ENCODE assay signal across 10 mouse cellular contexts in the genomic region with DNA sequence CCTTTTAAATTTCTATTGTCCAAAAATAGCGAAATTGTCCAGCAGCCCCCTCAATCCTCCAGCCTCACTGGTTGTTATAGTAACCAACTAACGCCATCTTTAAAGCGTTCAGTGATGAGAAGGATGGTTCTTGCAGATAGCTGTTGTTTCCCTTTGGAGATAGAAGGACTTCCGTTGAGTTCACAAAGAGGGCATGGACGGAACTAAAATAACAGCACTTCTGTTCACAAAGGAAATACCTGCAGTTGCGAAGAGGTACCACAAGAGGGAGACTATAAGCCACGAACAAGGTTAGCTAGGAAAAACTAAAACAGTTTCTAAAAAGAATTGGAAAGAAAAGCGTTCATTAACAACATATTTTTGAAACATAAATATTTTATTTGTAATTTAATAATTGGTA.
A peak's percentile ranks its signal among the peaks of the same experiment; 100 is the strongest.
DNase-seq lines count a peak whose midpoint lies in the region; ATAC-seq and TF ChIP-seq lines count a peak whose summit lies in the region.
"Had no signal": no experiment of that assay in that cellular context is flagged by ENCODE, and none has a peak within 500 bp of the region (broad histone marks: within the 10 kb centered on the region; RNA-seq: fewer than 3 reads in every experiment).

No protein-coding gene starts in this region.

- no peak overlapping the region for H3K27ac ChIP-seq in hindbrain, embryonic 10.5 days
- no peak overlapping the region for H3K27ac ChIP-seq in hindbrain, embryonic 12.5 days
- H3K27ac ChIP-seq in cerebellum, adult 2 months (ENCODE audit: insufficient read depth, low read length) = no peak overlapping the region
- no peak overlapping the region for H3K27ac ChIP-seq in midbrain, embryonic 16.5 days (ENCODE audit: low read length)
- H3K27ac ChIP-seq in thymus, adult 2 months (ENCODE audit: control insufficient read depth, insufficient read depth, low read length) = no peak overlapping the region
- H3K27ac ChIP-seq: limb, embryonic 12.5 days; stomach, embryonic 15.5 days had no signal

- H3K36me3 ChIP-seq in hindbrain, embryonic 10.5 days = no peaks in the 10 kb centered on the region
- no peaks in the 10 kb centered on the region for H3K36me3 ChIP-seq in hindbrain, embryonic 12.5 days
- no peaks in the 10 kb centered on the region for H3K36me3 ChIP-seq in midbrain, embryonic 16.5 days (ENCODE audit: control insufficient read depth, insufficient read depth, low read length)
- no peaks in the 10 kb centered on the region for H3K36me3 ChIP-seq in thymus, adult 2 months (ENCODE audit: control insufficient read depth, insufficient read depth, low read length)
- H3K36me3 ChIP-seq: limb, embryonic 12.5 days; stomach, embryonic 15.5 days had no signal

- no peak overlapping the region for H3K4me2 ChIP-seq in hindbrain, embryonic 12.5 days (replicated peaks)
- H3K4me2 ChIP-seq in midbrain, embryonic 16.5 days (ENCODE audit: low read length) = no peak overlapping the region
- H3K4me2 ChIP-seq: limb, embryonic 12.5 days; stomach, embryonic 15.5 days had no signal

- DNase-seq in hindbrain, embryonic 10.5 days (ENCODE audit: low spot score) = peak; percentile 39
- DNase-seq in ES-CJ7 (ENCODE audit: low read depth, low spot score) = peak; percentile 74
- DNase-seq in cerebellum, adult 2 months = peak in 1 of 2 experiments; percentile 35
- peak; percentile 55 to 81 for DNase-seq in frontal cortex, postnatal 36 days (ENCODE audit: low spot score in 2 of 2)
- peak; percentile 58 to 68 for DNase-seq in layer of hippocampus, postnatal 10 days (ENCODE audit: low spot score in 2 of 2)
- DNase-seq in thymus, adult 2 months = peak; percentile 65

- WGBS in hindbrain, embryonic 10.5 days = 39% methylated on average over 8 of the region's 8 CpGs
- WGBS in hindbrain, embryonic 12.5 days = 35% methylated on average over 8 of the region's 8 CpGs
- 23% methylated on average over 8 of the region's 8 CpGs for WGBS in cerebellum, adult 2 months
- WGBS in midbrain, embryonic 16.5 days = 30% methylated on average over 8 of the region's 8 CpGs
- WGBS in thymus, adult 2 months = 18% methylated on average over 8 of the region's 8 CpGs

- no peaks in the 10 kb centered on the region for H3K4me1 ChIP-seq in hindbrain, embryonic 10.5 days (replicated peaks)
- no peaks in the 10 kb centered on the region for H3K4me1 ChIP-seq in hindbrain, embryonic 12.5 days
- H3K4me1 ChIP-seq in cerebellum, adult 2 months (ENCODE audit: control insufficient read depth, insufficient read depth, low read length) = no peaks in the 10 kb centered on the region
- no peaks in the 10 kb centered on the region for H3K4me1 ChIP-seq in midbrain, embryonic 16.5 days (ENCODE audit: control insufficient read depth, insufficient read depth, low read length)
- H3K4me1 ChIP-seq in thymus, adult 2 months (replicated peaks; ENCODE audit: control insufficient read depth, insufficient read depth, low read length) = no peaks in the 10 kb centered on the region
- H3K4me1 ChIP-seq: limb, embryonic 12.5 days; stomach, embryonic 15.5 days had no signal

- no peak overlapping the region for H3K9ac ChIP-seq in hindbrain, embryonic 12.5 days
- no peak overlapping the region for H3K9ac ChIP-seq in midbrain, embryonic 16.5 days (ENCODE audit: low read depth, low read length)
- H3K9ac ChIP-seq: limb, embryonic 12.5 days; stomach, embryonic 15.5 days had no signal

- no peak overlapping the region for H3K4me3 ChIP-seq in hindbrain, embryonic 10.5 days
- no peak overlapping the region for H3K4me3 ChIP-seq in hindbrain, embryonic 12.5 days
- no peak overlapping the region for H3K4me3 ChIP-seq in cerebellum, adult 2 months (replicated peaks; ENCODE audit: insufficient read depth, low read depth, low read length)
- H3K4me3 ChIP-seq in midbrain, embryonic 16.5 days (ENCODE audit: low read depth, low read length) = no peak overlapping the region
- no peak overlapping the region for H3K4me3 ChIP-seq in thymus, adult 2 months (ENCODE audit: control insufficient read depth, insufficient read depth, low read length)
- H3K4me3 ChIP-seq: limb, embryonic 12.5 days; stomach, embryonic 15.5 days had no signal

- ATAC-seq in hindbrain, embryonic 12.5 days (ENCODE audit: low FRiP score) = no peak
- ATAC-seq in midbrain, embryonic 16.5 days = 0 out of 2 replicates have a peak, but pooled peaks have one; percentile 38

- H3K27me3 ChIP-seq in hindbrain, embryonic 10.5 days (ENCODE audit: insufficient read depth, poor library complexity, severe bottlenecking) = no peaks in the 10 kb centered on the region
- H3K27me3 ChIP-seq in hindbrain, embryonic 12.5 days = no peaks in the 10 kb centered on the region
- no peaks in the 10 kb centered on the region for H3K27me3 ChIP-seq in cerebellum, adult 2 months (ENCODE audit: control insufficient read depth, insufficient read depth, low read length)
- no peaks in the 10 kb centered on the region for H3K27me3 ChIP-seq in midbrain, embryonic 16.5 days (ENCODE audit: control insufficient read depth, insufficient read depth, low read depth, low read length)
- no peaks in the 10 kb centered on the region for H3K27me3 ChIP-seq in thymus, adult 2 months (ENCODE audit: control insufficient read depth, insufficient read depth, low read length)
- H3K27me3 ChIP-seq: limb, embryonic 12.5 days; stomach, embryonic 15.5 days had no signal

- TF ChIP-seq POLR2A in cerebellum, adult 2 months (IDR thresholded peaks at IDR 0.05; ENCODE audit: borderline replicate concordance, insufficient read depth, low read length) = no peak
- TF ChIP-seq POLR2A in thymus, adult 2 months (IDR thresholded peaks at IDR 0.05; ENCODE audit: control insufficient read depth, extremely low read depth, insufficient read depth, low read length, poor library complexity) = no peak

- H3K9me3 ChIP-seq in hindbrain, embryonic 10.5 days = no peaks in the 10 kb centered on the region
- H3K9me3 ChIP-seq in hindbrain, embryonic 12.5 days (replicated peaks) = no peaks in the 10 kb centered on the region
- no peaks in the 10 kb centered on the region for H3K9me3 ChIP-seq in midbrain, embryonic 16.5 days (replicated peaks; ENCODE audit: control insufficient read depth, low read length, poor library complexity, severe bottlenecking)
- H3K9me3 ChIP-seq: limb, embryonic 12.5 days; stomach, embryonic 15.5 days had no signal

- peak; percentile 26; the same call in 1 of the 2 replicates for TF ChIP-seq CTCF in cerebellum, adult 2 months (IDR thresholded peaks at IDR 0.05; ENCODE audit: borderline replicate concordance, insufficient read depth, low read depth, low read length)
- TF ChIP-seq CTCF in thymus, adult 2 months (IDR thresholded peaks at IDR 0.05; ENCODE audit: borderline replicate concordance, control insufficient read depth, extremely low read depth, insufficient read depth, low read length, poor library complexity) = no peak
